Comparison of ENCODE assay signal across 23 mouse cellular contexts in genomic region chr11:62086648-62087047, GRCm38 (mm10).
DNase-seq lines count a peak whose midpoint lies in the region; ATAC-seq and TF ChIP-seq lines count a peak whose summit lies in the region.
"Had no signal": no experiment of that assay in that cellular context is flagged by ENCODE, and none has a peak within 500 bp of the region (broad histone marks: within the 10 kb centered on the region; RNA-seq: fewer than 3 reads in every experiment).

No protein-coding gene starts in this region.

- H3K9ac ChIP-seq in heart, embryonic 14.5 days (ENCODE audit: low read length): no peak overlapping the region
- H3K9ac ChIP-seq in liver, embryonic 15.5 days: no peak overlapping the region
- no peak overlapping the region for H3K9ac ChIP-seq in liver, embryonic 12.5 days
- H3K9ac ChIP-seq in hindbrain, embryonic 13.5 days: no peak overlapping the region
- H3K9ac ChIP-seq: embryonic facial prominence, embryonic 13.5 days; hindbrain, embryonic 12.5 days had no signal

- H3K4me1 ChIP-seq in heart, embryonic 14.5 days (ENCODE audit: control insufficient read depth in 2 of 2, insufficient read depth in 2 of 2, low read length in 2 of 2): peaks cover 0 to 11% of the 10 kb centered on the region in 2 experiments; a peak in 1 of 4 replicates
- peaks cover 12% of the 10 kb centered on the region; the same call in 1 of the 2 replicates for H3K4me1 ChIP-seq in liver, embryonic 15.5 days (replicated peaks)
- H3K4me1 ChIP-seq in liver, embryonic 12.5 days: peaks cover 29% of the 10 kb centered on the region
- H3K4me1 ChIP-seq in embryonic fibroblast, embryonic 13.5 days (ENCODE audit: control insufficient read depth, insufficient read depth, low read length): peaks cover 38% of the 10 kb centered on the region
- H3K4me1 ChIP-seq in hindbrain, embryonic 13.5 days (replicated peaks): no peaks in the 10 kb centered on the region
- H3K4me1 ChIP-seq: embryonic facial prominence, embryonic 13.5 days; hindbrain, embryonic 12.5 days had no signal

- 68% methylated on average over 2 of the region's 2 CpGs for WGBS in heart, embryonic 14.5 days
- WGBS in liver, embryonic 15.5 days (ENCODE audit: insufficient replicate concordance): 41% methylated on average over 2 of the region's 2 CpGs
- 44% methylated on average over 2 of the region's 2 CpGs for WGBS in liver, embryonic 12.5 days (ENCODE audit: insufficient replicate concordance)
- 89% methylated on average over 2 of the region's 2 CpGs for WGBS in hindbrain, embryonic 13.5 days

- no peak for TF ChIP-seq POLR2A in embryonic fibroblast, embryonic 13.5 days (IDR thresholded peaks at IDR 0.05; ENCODE audit: low read depth, low read length)
- no peak for TF ChIP-seq POLR2A in myocyte (IDR thresholded peaks at IDR 0.05; ENCODE audit: insufficient read length, low read depth)

- DNase-seq in heart, postnatal 14 days: no peak
- DNase-seq: adrenal gland, postnatal 10 days; cerebellum, adult 11-12 months; cerebellum, adult 9-11 months; cerebellum, postnatal 36 days; gastrocnemius, postnatal 10 days; heart, adult 18-20 months; heart, postnatal 4 days; kidney, adult 2 months had no signal

- no peak overlapping the region for H3ac ChIP-seq in myocyte (ENCODE audit: control insufficient read depth, insufficient read length)

- H3K9me3 ChIP-seq in heart, embryonic 14.5 days (ENCODE audit: control insufficient read depth, low read length): no peaks in the 10 kb centered on the region
- H3K9me3 ChIP-seq in liver, embryonic 15.5 days (replicated peaks): no peaks in the 10 kb centered on the region
- H3K9me3 ChIP-seq in liver, embryonic 12.5 days (replicated peaks): no peaks in the 10 kb centered on the region
- no peaks in the 10 kb centered on the region for H3K9me3 ChIP-seq in hindbrain, embryonic 13.5 days
- H3K9me3 ChIP-seq: embryonic facial prominence, embryonic 13.5 days; forebrain, embryonic 10.5 days; G1E; hindbrain, embryonic 12.5 days had no signal

- H3K36me3 ChIP-seq in heart, embryonic 14.5 days (ENCODE audit: control insufficient read depth, insufficient read depth, low read length): no peaks in the 10 kb centered on the region
- no peaks in the 10 kb centered on the region for H3K36me3 ChIP-seq in liver, embryonic 15.5 days (replicated peaks)
- no peaks in the 10 kb centered on the region for H3K36me3 ChIP-seq in liver, embryonic 12.5 days
- no peaks in the 10 kb centered on the region for H3K36me3 ChIP-seq in myocyte (ENCODE audit: control insufficient read depth, insufficient read depth)
- H3K36me3 ChIP-seq in hindbrain, embryonic 13.5 days: no peaks in the 10 kb centered on the region
- H3K36me3 ChIP-seq: embryonic facial prominence, embryonic 13.5 days; forebrain, embryonic 10.5 days; hindbrain, embryonic 12.5 days had no signal

- no peak for ATAC-seq in heart, embryonic 14.5 days (ENCODE audit: insufficient number of reproducible peaks, insufficient read depth, low FRiP score, low read depth)
- ATAC-seq in liver, embryonic 15.5 days (ENCODE audit: insufficient read depth): 0 out of 2 replicates have a peak, but pooled peaks have one; percentile 40
- ATAC-seq in liver, embryonic 12.5 days: no peak
- no peak for ATAC-seq in hindbrain, embryonic 13.5 days (ENCODE audit: low FRiP score)
- ATAC-seq: forebrain, embryonic 14.5 days; hindbrain, postnatal 0 days; intestine, embryonic 16.5 days had no signal

- no peaks in the 10 kb centered on the region for H3K27me3 ChIP-seq in heart, embryonic 14.5 days (ENCODE audit: control insufficient read depth, insufficient read depth, low read length)
- H3K27me3 ChIP-seq in liver, embryonic 15.5 days: no peaks in the 10 kb centered on the region
- H3K27me3 ChIP-seq in liver, embryonic 12.5 days (replicated peaks): no peaks in the 10 kb centered on the region
- H3K27me3 ChIP-seq in myocyte (ENCODE audit: control insufficient read depth, insufficient read depth, insufficient read length): no peaks in the 10 kb centered on the region
- H3K27me3 ChIP-seq in hindbrain, embryonic 13.5 days: no peaks in the 10 kb centered on the region
- H3K27me3 ChIP-seq: embryonic facial prominence, embryonic 13.5 days; hindbrain, embryonic 12.5 days had no signal

- no peak for TF ChIP-seq CTCF in embryonic fibroblast, embryonic 13.5 days (IDR thresholded peaks at IDR 0.05; ENCODE audit: borderline replicate concordance, insufficient read depth, low read length)

- peak overlapping the region; percentile 12 to 24; a peak in 3 of 4 replicates for H3K27ac ChIP-seq in heart, embryonic 14.5 days (replicated peaks in 1 of 2; ENCODE audit: control insufficient read depth in 1 of 2, insufficient read depth in 1 of 2, low read depth in 2 of 2, low read length in 2 of 2)
- H3K27ac ChIP-seq in liver, embryonic 15.5 days (replicated peaks): no peak overlapping the region
- H3K27ac ChIP-seq in liver, embryonic 12.5 days: no peak overlapping the region
- H3K27ac ChIP-seq in embryonic fibroblast, embryonic 13.5 days (ENCODE audit: insufficient read depth, low read length): peak overlapping the region; percentile 98
- no peak overlapping the region for H3K27ac ChIP-seq in hindbrain, embryonic 13.5 days
- H3K27ac ChIP-seq: embryonic facial prominence, embryonic 13.5 days; forebrain, embryonic 10.5 days; hindbrain, embryonic 12.5 days; hindbrain, postnatal 0 days had no signal

- no peak overlapping the region for H3K4me3 ChIP-seq in heart, embryonic 14.5 days (ENCODE audit: control insufficient read depth in 1 of 2, insufficient read depth in 1 of 2, low read depth in 1 of 2, low read length in 2 of 2)
- H3K4me3 ChIP-seq in liver, embryonic 15.5 days (replicated peaks): no peak overlapping the region
- H3K4me3 ChIP-seq in liver, embryonic 12.5 days: no peak overlapping the region
- no peak overlapping the region for H3K4me3 ChIP-seq in embryonic fibroblast, embryonic 13.5 days (ENCODE audit: insufficient read depth, low read length)
- no peak overlapping the region for H3K4me3 ChIP-seq in myocyte
- no peak overlapping the region for H3K4me3 ChIP-seq in hindbrain, embryonic 13.5 days
- H3K4me3 ChIP-seq: embryonic facial prominence, embryonic 13.5 days; erythroblast, embryonic 14.5 days; forebrain, embryonic 10.5 days; hindbrain, embryonic 12.5 days had no signal

- intact Hi-C loops in heart, postnatal 14 days (cut with DNase I): no loop called here

- H3K79me2 ChIP-seq in myocyte (ENCODE audit: control insufficient read depth, insufficient read depth): peaks cover 100% of the 10 kb centered on the region

- no peak overlapping the region for H3K4me2 ChIP-seq in heart, embryonic 14.5 days (ENCODE audit: low read length)
- no peak overlapping the region for H3K4me2 ChIP-seq in liver, embryonic 15.5 days
- no peak overlapping the region for H3K4me2 ChIP-seq in liver, embryonic 12.5 days
- H3K4me2 ChIP-seq in myocyte (ENCODE audit: low read depth): peak overlapping the region; percentile 52
- H3K4me2 ChIP-seq in hindbrain, embryonic 13.5 days: no peak overlapping the region
- H3K4me2 ChIP-seq: embryonic facial prominence, embryonic 13.5 days; hindbrain, embryonic 12.5 days had no signal

TF ChIP-seq in myocyte, 11 proteins besides CTCF, POLR2A, EP300 and RAD21:
- TF ChIP-seq MAX (IDR thresholded peaks at IDR 0.05; ENCODE audit: low read depth) (no peak), SRF (IDR thresholded peaks at IDR 0.05; ENCODE audit: control insufficient read depth, insufficient read length, low read depth) (no peak), TCF3 (IDR thresholded peaks at IDR 0.05; ENCODE audit: insufficient read length, low read depth) (no peak)

Comparison
In these comparisons a context has a peak if more than half of its experiments do, and no peak if none do; other contexts are left out.
1. H3K27ac ChIP-seq: peak in heart, embryonic 14.5 days (2 of 2) and embryonic fibroblast, embryonic 13.5 days (single experiment); none in liver, embryonic 15.5 days (single experiment), liver, embryonic 12.5 days (single experiment) and hindbrain, embryonic 13.5 days (single experiment).